Mouse (Mus musculus) lung, postnatal 0 days (tissue): ENCODE measurements around the gene Grap2. TPM values are rescaled to one million over a fixed set of nuclear protein-coding genes. Genes with fewer than 3 reads are reported as not detected.

Source experiments
- ATAC-seq: fragments of 200-750 bp; cut with Nextera tagmentation; 2 replicates; pipeline ENCODE4 v1.8.0; 2017; ENCODE audit warnings: moderate library complexity
- DNase-seq: peaks from one replicate; pipeline ENCODE4 v3.0.0-alpha.2; 2016; ENCODE audit warnings: low spot score
- H3K27ac ChIP-seq: fragments of 300-500 bp; sonication (generic); 2 replicates; pipeline ENCODE4 v1.5.1; 2014; ENCODE audit warnings: antibody characterized with exemption, mild to moderate bottlenecking, low read length, mixed read lengths
- H3K27me3 ChIP-seq: fragments of 300-500 bp; sonication (generic); replicated peaks from 2 replicates; pipeline ENCODE4 v1.6.1; 2014; ENCODE audit warnings: low read length, mixed read lengths; ENCODE audit not compliant: insufficient read depth
- H3K36me3 ChIP-seq: fragments of 300-500 bp; sonication (generic); 2 replicates; pipeline ENCODE4 v1.6.1; 2014; ENCODE audit warnings: low read length, mixed read lengths; ENCODE audit not compliant: insufficient read depth
- H3K4me1 ChIP-seq: fragments of 300-500 bp; sonication (generic); 2 replicates; pipeline ENCODE4 v1.6.1; 2014; ENCODE audit warnings: antibody characterized with exemption, low read depth, low read length, mixed read lengths; ENCODE audit not compliant: insufficient read depth
- H3K4me2 ChIP-seq: fragments of 300-500 bp; sonication (generic); replicated peaks from 2 replicates; pipeline ENCODE4 v1.6.1; 2014; ENCODE audit warnings: low read depth, mild to moderate bottlenecking, low read length, moderate library complexity, mixed read lengths
- H3K4me3 ChIP-seq: fragments of 300-500 bp; sonication (generic); 2 replicates; pipeline ENCODE4 v1.5.1; 2014; ENCODE audit warnings: low read depth, low read length
- H3K9ac ChIP-seq: fragments of 300-500 bp; sonication (generic); replicated peaks from 2 replicates; pipeline ENCODE4 v1.6.1; 2014; ENCODE audit warnings: low read depth, mild to moderate bottlenecking
- H3K9me3 ChIP-seq: fragments of 300-500 bp; sonication (generic); 2 replicates; pipeline ENCODE4 v1.6.1; 2016; ENCODE audit warnings: low read length, mixed read lengths
- CTCF ChIP-seq: IDR thresholded peaks from 2 replicates; pipeline ENCODE4 v1.5.1; 2016; ENCODE audit warnings: antibody characterized with exemption, mild to moderate bottlenecking
- EP300 ChIP-seq: IDR thresholded peaks from 2 replicates; pipeline ENCODE4 v1.6.1; 2016; ENCODE audit warnings: antibody characterized with exemption, mild to moderate bottlenecking, control low read depth
- WGBS: fragments of 180-500 bp; shearing (Covaris S2); extraction: QIAGEN DNeasy Blood & Tissue Kit; methylation state at CpG from one replicate; pipeline ENCODE4 v1.1.7; 2014; 5-methylcytosine and 5-hydroxymethylcytosine counted together
- polyA plus RNA-seq: library from polyadenylated mRNA; unstranded; fragments of >200 nt; fragmentation: Nextera tagmentation; extraction: Ambion mirVana; gene quantifications from 2 replicates; pipeline ENCODE4 v1.2.1, GENCODE M21; 2015

The Grap2 gene
- polyA plus RNA-seq, 1 experiment from 2014 or later: 1.9 TPM

- H3K27me3 ChIP-seq: no peaks in the 10 kb centered on the region
- TF ChIP-seq EP300 (no peak), CTCF (no peak)
- H3K4me2 ChIP-seq: no peak overlapping the region
- no peak overlapping the region for H3K9ac ChIP-seq
- DNase-seq (no peak), ATAC-seq (no peak)
- H3K36me3 ChIP-seq: no peaks in the 10 kb centered on the region
- no peak overlapping the region for H3K27ac ChIP-seq
- no peak overlapping the region for H3K4me3 ChIP-seq
- 49% methylated on average over 3 of the region's 3 CpGs for WGBS
- no peaks in the 10 kb centered on the region for H3K4me1 ChIP-seq
- H3K9me3 ChIP-seq: no peaks in the 10 kb centered on the region
Observed at GRCm38 (mm10) chr15:80607970-80608369, 35.6 kb downstream of the Grap2 start.

- Histone ChIP-seq H3K4me2 (no peak overlapping the region), H3K4me3 (no peak overlapping the region), H3K27ac (no peak overlapping the region), H3K4me1 (no peaks in the 10 kb centered on the region; the same call in 1 of the 2 replicates), H3K27me3 (no peaks in the 10 kb centered on the region), H3K36me3 (no peaks in the 10 kb centered on the region), H3K9me3 (no peaks in the 10 kb centered on the region), H3K9ac (no peak overlapping the region)
- WGBS: 54% methylated on average over 2 of the region's 2 CpGs
- no peak for ATAC-seq
- TF ChIP-seq CTCF: no peak
- TF ChIP-seq EP300: no peak
- no peak for DNase-seq
Observed at GRCm38 (mm10) chr15:80610335-80610734, 37.9 kb downstream of the Grap2 start.

GRCm38 (mm10) chr15:80611478-80611877, 39.1 kb downstream of the Grap2 start:
- 63% methylated on average over 5 of the region's 5 CpGs for WGBS
- Histone ChIP-seq H3K9ac (no peak overlapping the region), H3K27ac (no peak overlapping the region), H3K4me3 (no peak overlapping the region), H3K27me3 (no peaks in the 10 kb centered on the region), H3K4me2 (no peak overlapping the region), H3K4me1 (no peaks in the 10 kb centered on the region; the same call in 1 of the 2 replicates), H3K9me3 (no peaks in the 10 kb centered on the region), H3K36me3 (no peaks in the 10 kb centered on the region)
- ATAC-seq (no peak), DNase-seq (no peak)
- no peak for TF ChIP-seq EP300
- no peak for TF ChIP-seq CTCF

GRCm38 (mm10) chr15:80613904-80614303, 41.5 kb downstream of the Grap2 start:
- H3K4me3 ChIP-seq: no peak overlapping the region
- H3K27ac ChIP-seq: no peak overlapping the region
- H3K4me2 ChIP-seq: no peak overlapping the region
- no peaks in the 10 kb centered on the region; the same call in 1 of the 2 replicates for H3K4me1 ChIP-seq
- no peak overlapping the region for H3K9ac ChIP-seq
- DNase-seq: no peak
- H3K27me3 ChIP-seq: peaks cover 4% of the 10 kb centered on the region; the same call in 1 of the 2 replicates
- no peaks in the 10 kb centered on the region for H3K36me3 ChIP-seq
- ATAC-seq: no peak
- 47% methylated on average over 5 of the region's 5 CpGs for WGBS
- TF ChIP-seq CTCF (no peak), EP300 (no peak)
- H3K9me3 ChIP-seq: no peaks in the 10 kb centered on the region

GRCm38 (mm10) chr15:80614500-80615289, 42.3 kb downstream of the Grap2 start:
- H3K27me3 ChIP-seq: peaks cover 4% of the 10 kb centered on the region; the same call in 1 of the 2 replicates
- no peak overlapping the region for H3K4me2 ChIP-seq
- ATAC-seq (no peak), DNase-seq (no peak)
- 63% methylated on average over 17 of the region's 18 CpGs for WGBS
- no peaks in the 10 kb centered on the region for H3K36me3 ChIP-seq
- TF ChIP-seq EP300: no peak
- TF ChIP-seq CTCF: no peak
- no peak overlapping the region for H3K27ac ChIP-seq
- H3K4me1 ChIP-seq: no peaks in the 10 kb centered on the region; the same call in 1 of the 2 replicates
- no peak overlapping the region for H3K4me3 ChIP-seq
- H3K9ac ChIP-seq: no peak overlapping the region
- no peaks in the 10 kb centered on the region for H3K9me3 ChIP-seq

- peaks cover 4% of the 10 kb centered on the region; the same call in 1 of the 2 replicates for H3K27me3 ChIP-seq
- H3K27ac ChIP-seq: no peak overlapping the region
- ATAC-seq (no peak), DNase-seq (no peak)
- no peak overlapping the region for H3K4me3 ChIP-seq
- H3K9me3 ChIP-seq: no peaks in the 10 kb centered on the region
- no peaks in the 10 kb centered on the region; the same call in 1 of the 2 replicates for H3K4me1 ChIP-seq
- H3K4me2 ChIP-seq: no peak overlapping the region
- H3K9ac ChIP-seq: no peak overlapping the region
- H3K36me3 ChIP-seq: no peaks in the 10 kb centered on the region
- 31% methylated on average over 2 of the region's 2 CpGs for WGBS
- no peak for TF ChIP-seq EP300
- no peak for TF ChIP-seq CTCF
Observed at GRCm38 (mm10) chr15:80615290-80615570, 42.8 kb downstream of the Grap2 start.
